Mouse (Mus musculus): ENCODE measurements at regions not wholly inside any gene's neighbourhood (a gene's known extent, or its start where the extent isn't known, plus 50 kb on each side); places are given as distances from the start of the nearest gene placed in this dataset.
"Not testable (repeated sequence)": the region's sequence is repeated elsewhere in the genome, so short reads cannot be mapped to it uniquely, and the experiment has no call there.

GRCm38 (mm10) chr17:83972026-83972425 lies 124.3 kb upstream of the Haao start:
- intact Hi-C loops (cut with DNase I) = loop anchor here (2.0 kb wide), 1 partner anchor 217 kb away; no protein-coding TSS in a partner anchor
- peak; percentile 44 for DNase-seq
- H3K27ac ChIP-seq = peak overlapping the region; percentile 75
- no peak overlapping the region for H3K4me3 ChIP-seq
- TF ChIP-seq CTCF (IDR thresholded peaks at IDR 0.05) = no peak

GRCm38 (mm10) chr17:83969407-83969826 lies 121.7 kb upstream of the Haao start:
- no peak for DNase-seq
- Histone ChIP-seq H3K4me3 (no peak overlapping the region), H3K27ac (peak overlapping the region; percentile 68)
- TF ChIP-seq CTCF (IDR thresholded peaks at IDR 0.05) = no peak
- intact Hi-C loops (cut with DNase I) = no loop called here

GRCm38 (mm10) chr17:83968124-83968523 lies 120.4 kb upstream of the Haao start:
- intact Hi-C loops (cut with DNase I); H3K27ac ChIP-seq; DNase-seq; H3K4me3 ChIP-seq: not testable (repeated sequence)
- peak; percentile 15; the same call in 1 of the 2 replicates for TF ChIP-seq CTCF (IDR thresholded peaks at IDR 0.05)

- Histone ChIP-seq H3K4me3 (no peak overlapping the region), H3K27ac (no peak overlapping the region)
- no peak for DNase-seq
- TF ChIP-seq CTCF (IDR thresholded peaks at IDR 0.05) = no peak
- intact Hi-C loops (cut with DNase I) = no loop called here
These were observed 119.2 kb upstream of the Haao start for GRCm38 (mm10) chr17:83967007-83967406.

GRCm38 (mm10) chr17:83964454-83965211 lies 116.9 kb upstream of the Haao start:
- TF ChIP-seq CTCF (IDR thresholded peaks at IDR 0.05) = no peak
- H3K27ac ChIP-seq = peak overlapping the region; percentile 43
- intact Hi-C loops (cut with DNase I) = no loop called here
- DNase-seq = no peak
- no peak overlapping the region for H3K4me3 ChIP-seq

- Histone ChIP-seq H3K27ac (no peak overlapping the region), H3K4me3 (no peak overlapping the region)
- no peak for DNase-seq
- intact Hi-C loops (cut with DNase I) = no loop called here
- no peak for TF ChIP-seq CTCF (IDR thresholded peaks at IDR 0.05)
These were observed 115.8 kb upstream of the Haao start for GRCm38 (mm10) chr17:83963561-83963960.

- Histone ChIP-seq H3K4me3 (no peak overlapping the region), H3K27ac (peak overlapping the region; percentile 16; the same call in 1 of the 2 replicates)
- no peak for TF ChIP-seq CTCF (IDR thresholded peaks at IDR 0.05)
- no peak for DNase-seq
- intact Hi-C loops (cut with DNase I) = no loop called here
These were observed 115.1 kb upstream of the Haao start for GRCm38 (mm10) chr17:83962841-83963240.

GRCm38 (mm10) chr17:83962126-83962525 lies 114.4 kb upstream of the Haao start:
- intact Hi-C loops (cut with DNase I) = no loop called here

GRCm38 (mm10) chr17:83960821-83961220 lies 113.1 kb upstream of the Haao start:
- no peak for DNase-seq
- Histone ChIP-seq H3K27ac (peak overlapping the region; percentile 93), H3K4me3 (no peak overlapping the region)
- intact Hi-C loops (cut with DNase I) = no loop called here
- no peak for TF ChIP-seq CTCF (IDR thresholded peaks at IDR 0.05)

More at GRCm38 (mm10) chr17:83962126-83962525, 114.4 kb upstream of the Haao start:
- no peak for TF ChIP-seq CTCF (IDR thresholded peaks at IDR 0.05)
- DNase-seq = no peak
- H3K27ac ChIP-seq = peak overlapping the region; percentile 93
- H3K4me3 ChIP-seq = no peak overlapping the region

- TF ChIP-seq CTCF (IDR thresholded peaks at IDR 0.05) = no peak
- intact Hi-C loops (cut with DNase I) = no loop called here
- no peak for DNase-seq
- H3K4me3 ChIP-seq = no peak overlapping the region
- peak overlapping the region; percentile 93 for H3K27ac ChIP-seq
These were observed 112.4 kb upstream of the Haao start for GRCm38 (mm10) chr17:83960158-83960557.

- intact Hi-C loops (cut with DNase I) = loop anchor here (5.0 kb wide), 1 partner anchor 42 kb away; no protein-coding TSS in a partner anchor
- Histone ChIP-seq H3K4me3 (peak overlapping the region; percentile 9; the same call in 1 of the 2 replicates), H3K27ac (peak overlapping the region; percentile 93)
- no peak for DNase-seq
- no peak for TF ChIP-seq CTCF (IDR thresholded peaks at IDR 0.05)
These were observed 111.5 kb upstream of the Haao start for GRCm38 (mm10) chr17:83959159-83959848.

GRCm38 (mm10) chr17:83958706-83959105 lies 110.9 kb upstream of the Haao start:
- H3K27ac ChIP-seq = peak overlapping the region; percentile 93
- peak overlapping the region; percentile 9; the same call in 1 of the 2 replicates for H3K4me3 ChIP-seq
- intact Hi-C loops (cut with DNase I) = loop anchor here (5.0 kb wide), 1 partner anchor 41 kb away; no protein-coding TSS in a partner anchor
- DNase-seq = no peak
- TF ChIP-seq CTCF (IDR thresholded peaks at IDR 0.05) = no peak

Data from gastrocnemius, adult 2 months (tissue).